Mouse (Mus musculus) brain, embryonic 14.5 days (tissue): Measurements from ENCODE around the gene Htr1d.

ENCODE experiments used
- CTCF ChIP-seq: fragments of 200-500 bp; IDR thresholded peaks from 2 replicates; pipeline ENCODE4 v1.5.1; 2012; ENCODE audit warnings: inconsistent platforms, mild to moderate bottlenecking, moderate library complexity, borderline replicate concordance; ENCODE audit not compliant: insufficient read depth, insufficient read length; ENCODE audit errors: extremely low read depth
- POLR2A ChIP-seq: fragments of 200-500 bp; IDR thresholded peaks from 2 replicates; pipeline ENCODE4 v1.6.1; 2012; ENCODE audit warnings: mild to moderate bottlenecking, inconsistent platforms, borderline replicate concordance; ENCODE audit not compliant: poor library complexity, insufficient read depth, insufficient read length, severe bottlenecking; ENCODE audit errors: extremely low read depth

DNA sequence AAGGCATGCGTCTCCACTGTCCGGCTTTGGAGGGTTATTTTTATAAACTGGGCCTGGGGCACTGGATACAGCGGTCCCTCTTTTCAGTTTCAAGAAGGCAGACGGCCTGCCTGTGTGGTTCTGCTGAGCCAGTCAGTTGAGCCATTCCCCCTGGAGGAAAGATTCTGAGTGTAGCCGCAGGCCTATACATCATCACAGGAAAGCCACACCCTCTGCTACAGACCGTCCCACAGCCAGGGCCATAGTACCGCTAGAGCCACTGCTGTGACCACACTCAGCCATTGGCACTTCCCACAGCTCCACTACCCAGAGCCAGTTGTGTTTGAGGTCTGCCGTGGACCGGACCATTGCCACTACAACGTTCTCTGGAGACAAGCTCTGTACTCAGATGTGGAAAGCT is 21.5 kb upstream of the Htr1d start:
- TF ChIP-seq POLR2A (no peak), CTCF (no peak)
